Mouse (Mus musculus) ES-E14 (cell line): ENCODE results near the gene Susd1.

Source experiments
- CHD2 ChIP-seq: IDR thresholded peaks from 2 replicates; pipeline ENCODE4 v1.6.1; 2014; ENCODE audit warnings: mild to moderate bottlenecking, low read depth, low read length, inconsistent platforms
- HCFC1 ChIP-seq: IDR thresholded peaks from 2 replicates; pipeline ENCODE4 v1.6.1; 2012; ENCODE audit warnings: low read length, inconsistent platforms, borderline replicate concordance; ENCODE audit not compliant: insufficient read depth
- MAFK ChIP-seq: IDR thresholded peaks from 2 replicates; pipeline ENCODE4 v1.6.1; 2014; ENCODE audit warnings: mild to moderate bottlenecking, low read depth, low read length, inconsistent platforms; ENCODE audit not compliant: insufficient read depth
- ZC3H11A ChIP-seq: IDR thresholded peaks from 2 replicates; pipeline ENCODE4 v1.6.1; 2012; ENCODE audit warnings: low read depth, mild to moderate bottlenecking, inconsistent platforms, low read length, borderline replicate concordance

GRCm38 (mm10) chr4:59322733-59323132 is 115.7 kb downstream of the Susd1 start:
- no peak for TF ChIP-seq MAFK
- TF ChIP-seq ZC3H11A = no peak
- no peak for TF ChIP-seq HCFC1
- TF ChIP-seq CHD2 = no peak
